Mouse (Mus musculus) mature B cell (primary cell): ENCODE data around the gene Rnf141.

ENCODE experiments used
- in situ Hi-C: fragments of 300-500 bp; cut with MboI; formaldehyde crosslinking; loops from 2 replicates; pipeline ENCODE4 v1.14.3; 2019

The Rnf141 gene

GRCm38 (mm10) chr7:110834018-110834417 is 10.2 kb downstream of the Rnf141 start:
- in situ Hi-C loops = no loop called here

- in situ Hi-C loops = no loop called here
Observed at GRCm38 (mm10) chr7:110833024-110833423, 11.2 kb downstream of the Rnf141 start.

DNA sequence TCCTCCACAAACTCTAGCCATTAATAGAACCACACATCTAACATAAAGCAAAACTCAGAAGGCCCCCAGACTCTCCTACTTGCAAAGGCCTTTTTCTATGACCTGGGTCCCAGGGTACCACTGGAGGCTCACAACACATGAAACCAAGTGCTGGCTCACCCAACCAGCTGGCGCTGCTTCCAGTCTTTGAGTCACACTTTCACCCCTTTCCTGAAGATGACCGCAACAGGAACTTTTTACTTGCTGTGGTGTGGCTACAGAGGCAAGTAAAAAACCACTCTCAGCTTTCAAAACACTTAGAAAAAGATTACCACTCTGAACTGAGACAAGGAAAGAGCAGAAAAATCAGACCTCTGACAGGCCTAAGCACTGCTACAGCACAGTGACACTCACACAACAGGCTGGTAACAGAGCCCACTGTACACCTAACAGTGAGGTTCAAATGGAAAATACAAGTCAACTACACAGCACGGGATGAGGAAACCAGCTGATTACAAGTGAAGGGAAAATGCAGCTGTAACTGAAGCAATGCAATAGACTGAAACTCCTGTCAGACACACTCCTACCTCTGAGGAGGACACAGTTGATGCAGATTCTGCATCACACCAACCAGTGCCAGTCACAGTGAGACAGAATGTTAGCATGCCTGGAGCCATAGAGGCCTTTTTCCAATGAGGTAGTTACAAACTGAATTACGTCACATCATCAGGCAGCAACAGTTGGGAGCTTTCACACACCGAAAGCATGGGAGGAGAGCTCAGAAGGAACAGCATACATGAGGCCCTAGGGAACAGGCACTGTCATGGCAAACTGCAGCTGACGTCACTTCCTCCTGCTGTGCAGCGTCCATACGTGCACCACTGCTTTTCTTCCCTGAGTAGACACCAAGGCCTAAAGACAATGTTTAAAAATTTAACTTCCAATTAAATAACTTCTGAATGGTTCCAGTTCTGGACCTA is 20.0 kb downstream of the Rnf141 start:
- in situ Hi-C loops = no loop called here

GRCm38 (mm10) chr7:110823593-110823992 is 20.7 kb downstream of the Rnf141 start:
- in situ Hi-C loops = no loop called here

DNA sequence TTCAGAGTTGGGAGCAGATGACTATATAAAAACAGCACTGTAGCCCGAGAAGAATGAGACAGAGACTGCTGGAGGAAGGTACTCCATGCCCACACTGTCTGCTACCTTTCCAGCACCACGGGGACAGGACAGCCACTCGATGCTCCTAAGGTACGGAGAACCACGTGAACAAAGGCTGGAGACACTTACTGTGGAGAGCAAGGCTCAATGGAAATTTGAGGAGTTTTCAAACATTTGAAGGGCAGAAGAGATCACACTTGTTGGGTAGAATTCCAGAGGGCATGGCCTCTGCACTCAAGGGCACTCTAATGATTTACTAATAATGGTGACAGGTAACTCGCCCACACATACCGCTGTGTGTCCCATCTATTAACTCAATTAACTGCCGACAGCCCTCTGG is 21.2 kb downstream of the Rnf141 start:
- in situ Hi-C loops = no loop called here

- in situ Hi-C loops = no loop called here
Observed at GRCm38 (mm10) chr7:110822055-110822454, 22.2 kb downstream of the Rnf141 start.

DNA sequence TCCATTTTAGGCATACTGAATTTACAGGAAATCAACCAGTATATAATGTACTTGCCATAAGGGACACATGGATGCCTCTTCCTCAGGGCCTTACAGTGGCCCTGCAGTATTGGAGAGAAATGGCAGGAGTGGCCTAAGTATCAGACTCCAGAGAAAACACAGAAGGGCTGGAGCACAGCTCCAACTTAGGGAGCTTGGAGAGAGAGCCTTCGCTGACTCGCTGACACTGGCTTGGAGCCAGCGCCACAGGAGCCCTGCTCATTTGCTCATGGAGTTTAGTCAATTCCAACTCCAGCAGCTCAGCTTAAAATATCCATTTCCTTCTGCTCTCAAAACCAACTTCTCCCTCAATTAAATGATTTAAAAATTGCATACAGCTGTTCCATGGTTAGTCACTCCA is 22.6 kb downstream of the Rnf141 start:
- in situ Hi-C loops = no loop called here

- in situ Hi-C loops = no loop called here
Observed at GRCm38 (mm10) chr7:110821068-110821467, 23.2 kb downstream of the Rnf141 start.

- in situ Hi-C loops = no loop called here
Observed at GRCm38 (mm10) chr7:110818787-110819350, 25.4 kb downstream of the Rnf141 start.

GRCm38 (mm10) chr7:110818206-110818605 is 26.1 kb downstream of the Rnf141 start:
- in situ Hi-C loops = no loop called here

DNA sequence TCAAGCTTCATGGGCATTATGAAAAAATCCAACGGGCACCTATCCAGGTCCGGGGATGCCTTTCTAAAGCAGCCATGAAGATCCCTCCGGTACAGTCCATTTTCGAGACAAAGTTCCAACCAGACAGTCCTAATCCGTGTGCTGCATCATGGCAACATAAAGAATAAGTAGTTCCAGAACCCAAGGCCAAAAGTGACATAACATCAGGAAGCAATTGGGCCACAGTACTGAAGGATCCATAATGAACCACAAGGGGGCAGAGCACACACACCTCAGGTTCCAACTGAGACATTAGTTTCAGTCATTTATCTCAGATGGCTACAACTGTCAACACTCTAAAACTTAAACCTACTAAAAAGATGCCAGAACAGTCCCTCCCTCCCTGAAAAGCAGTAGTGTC is 28.2 kb downstream of the Rnf141 start:
- in situ Hi-C loops = no loop called here

DNA sequence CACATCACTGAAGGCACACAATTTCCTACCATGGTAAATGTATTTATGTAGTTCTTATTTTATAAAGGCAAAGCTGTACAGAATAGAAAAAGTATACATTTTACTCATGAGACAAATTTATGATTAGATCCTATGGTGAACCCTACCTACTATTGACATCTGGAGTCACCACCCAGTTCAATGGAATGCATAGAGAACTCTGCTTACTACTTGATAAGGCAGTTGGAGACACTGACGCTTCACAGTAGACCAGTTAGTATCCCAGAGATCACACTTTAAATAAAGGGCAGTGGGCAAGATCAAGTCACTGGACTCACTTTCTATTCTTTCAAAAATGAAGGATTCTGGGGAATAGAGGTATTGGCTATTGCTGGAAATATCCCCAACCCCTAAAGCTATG is 30.3 kb downstream of the Rnf141 start:
- in situ Hi-C loops = no loop called here

DNA sequence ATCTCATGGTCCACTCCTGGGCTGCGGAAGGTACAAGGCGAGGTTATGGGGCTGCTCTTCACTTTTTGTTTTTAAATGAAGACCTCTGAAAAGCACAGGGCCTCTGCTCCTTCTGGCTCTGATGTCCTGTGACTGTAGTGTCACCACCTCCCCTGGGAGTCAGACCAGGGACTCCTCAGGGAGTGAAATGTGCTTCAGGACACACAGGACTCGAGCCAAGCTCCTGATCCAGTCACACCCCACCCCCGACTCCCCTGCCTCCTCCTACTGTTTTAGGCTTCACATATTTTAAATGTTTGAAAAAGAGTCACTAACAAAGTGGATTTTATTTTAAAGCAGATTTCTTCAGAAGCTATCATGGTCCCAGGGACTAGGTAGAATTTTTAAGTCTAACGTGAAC is 32.7 kb downstream of the Rnf141 start:
- in situ Hi-C loops = no loop called here

- in situ Hi-C loops = no loop called here
Observed at GRCm38 (mm10) chr7:110810995-110811394, 33.3 kb downstream of the Rnf141 start.

- in situ Hi-C loops = loop anchor here (10.0 kb wide), 1 partner anchor 205 kb away; no protein-coding TSS in a partner anchor
Observed at GRCm38 (mm10) chr7:110809585-110810557, 34.4 kb downstream of the Rnf141 start.

DNA sequence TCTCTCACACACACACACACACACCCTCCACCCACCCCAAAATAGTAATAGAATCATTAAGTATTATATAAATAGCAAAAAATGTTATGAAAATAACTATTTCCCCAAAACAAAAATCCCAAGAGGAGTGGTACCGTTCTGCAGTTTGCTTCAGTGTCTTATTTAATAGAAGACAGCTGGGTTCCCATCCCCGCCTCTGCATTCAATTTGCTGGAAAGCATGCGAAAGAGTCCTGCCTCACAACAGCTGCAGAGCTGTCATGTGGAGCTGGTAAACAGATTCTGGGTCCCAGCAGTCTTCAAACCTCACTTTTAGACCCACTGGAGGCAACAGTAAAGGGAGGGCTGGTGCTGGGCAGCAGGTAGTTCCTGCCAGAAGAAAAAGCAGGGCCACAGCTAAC is 35.3 kb downstream of the Rnf141 start:
- in situ Hi-C loops = loop anchor here (10.0 kb wide), 1 partner anchor 206 kb away; no protein-coding TSS in a partner anchor

DNA sequence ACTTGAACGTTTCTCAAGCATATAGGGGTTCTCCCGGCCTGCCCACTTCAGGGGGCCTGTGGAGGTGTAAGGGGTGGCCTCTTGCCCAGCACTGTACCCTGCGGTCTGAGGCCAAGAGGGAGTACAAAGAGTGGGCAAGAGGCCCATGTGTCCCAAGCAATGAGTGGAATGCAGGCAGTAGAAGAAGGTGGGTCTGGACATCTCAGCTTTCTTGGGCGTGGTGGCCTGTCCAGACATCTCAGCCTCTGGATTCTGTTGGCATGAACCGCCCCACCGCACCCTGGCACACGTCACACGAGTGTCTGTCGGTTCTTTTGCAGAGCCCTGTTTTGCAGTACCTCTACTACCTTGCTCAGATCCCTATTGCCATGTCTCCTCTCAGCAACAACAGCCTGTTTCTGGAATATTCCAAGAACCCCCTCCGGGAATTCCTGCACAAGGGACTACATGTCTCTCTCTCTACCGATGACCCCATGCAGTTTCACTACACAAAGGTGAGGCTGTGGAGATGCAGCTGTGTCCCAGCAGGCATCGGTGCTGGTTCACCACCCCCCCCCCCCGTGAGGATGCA is 36.7 kb downstream of the Rnf141 start:
- in situ Hi-C loops = loop anchor here (10.0 kb wide), 1 partner anchor 207 kb away; no protein-coding TSS in a partner anchor

DNA sequence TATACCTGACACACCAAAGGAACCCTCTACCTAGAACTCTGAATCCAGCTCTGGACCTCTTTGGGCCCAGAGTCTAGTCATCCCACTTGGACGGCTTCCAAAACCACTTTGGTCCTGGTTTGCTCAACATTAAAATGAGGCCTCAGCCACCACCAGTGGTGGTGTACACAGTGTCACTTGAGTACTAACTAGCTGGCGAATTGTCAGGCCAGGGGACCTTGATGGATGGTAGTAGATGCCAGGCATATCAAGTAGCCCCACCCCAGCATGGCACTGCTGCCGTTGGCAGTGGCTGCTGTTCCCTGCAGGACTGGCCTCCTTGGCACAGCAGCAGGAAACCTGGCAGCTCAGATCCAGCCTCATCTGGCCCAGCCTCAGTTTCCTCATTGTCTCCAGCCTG is 40.0 kb downstream of the Rnf141 start:
- in situ Hi-C loops = loop anchor here (5.0 to 10.0 kb wide), 2 partner anchors 77 to 211 kb away; no protein-coding TSS in a partner anchor

DNA sequence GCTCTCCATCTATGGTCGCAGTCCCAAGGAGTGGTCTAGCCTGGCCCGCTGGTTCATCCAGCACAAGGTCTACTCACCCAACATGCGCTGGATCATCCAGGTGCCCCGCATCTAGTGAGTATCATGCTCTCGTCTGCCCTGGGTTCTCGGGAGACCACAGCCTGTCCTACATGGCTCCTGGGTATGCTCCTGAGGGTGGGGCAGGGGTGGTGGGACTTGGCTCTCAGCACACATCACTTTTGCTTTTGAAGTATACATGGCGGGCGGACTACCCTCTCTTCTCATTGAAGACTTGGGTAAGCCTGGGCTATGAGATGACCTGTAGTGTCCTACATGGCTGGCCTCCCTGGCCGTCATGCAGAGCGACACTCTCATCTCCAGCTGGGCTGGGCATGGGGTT is 41.1 kb downstream of the Rnf141 start:
- in situ Hi-C loops = loop anchor here (5.0 to 10.0 kb wide), 2 partner anchors 76 to 212 kb away; no protein-coding TSS in a partner anchor

- in situ Hi-C loops = loop anchor here (5.0 to 10.0 kb wide), 2 partner anchors 74 to 214 kb away; no protein-coding TSS in a partner anchor
Observed at GRCm38 (mm10) chr7:110801028-110801427, 43.2 kb downstream of the Rnf141 start.

- in situ Hi-C loops = no loop called here
Observed at GRCm38 (mm10) chr7:110797722-110798409, 46.4 kb downstream of the Rnf141 start.
